Comparison of ENCODE assay signal across 20 mouse cellular contexts in genomic region chr2:114734861-114735569, GRCm38 (mm10).
DNase-seq lines count a peak whose midpoint lies in the region; ATAC-seq and TF ChIP-seq lines count a peak whose summit lies in the region.
"Had no signal": no experiment of that assay in that cellular context is flagged by ENCODE, and none has a peak within 500 bp of the region (broad histone marks: within the 10 kb centered on the region; RNA-seq: fewer than 3 reads in every experiment).

No protein-coding gene starts in this region.

- TF ChIP-seq CTCF in kidney, postnatal 0 days (IDR thresholded peaks at IDR 0.05; ENCODE audit: low read depth): no peak
- no peak for TF ChIP-seq CTCF in forebrain, postnatal 0 days (IDR thresholded peaks at IDR 0.05; ENCODE audit: low read depth)

- H3K36me3 ChIP-seq in embryonic facial prominence, embryonic 11.5 days (replicated peaks; ENCODE audit: control insufficient read depth, insufficient read depth, low read depth, low read length): no peaks in the 10 kb centered on the region
- H3K36me3 ChIP-seq in embryonic facial prominence, embryonic 10.5 days (replicated peaks): no peaks in the 10 kb centered on the region
- no peaks in the 10 kb centered on the region for H3K36me3 ChIP-seq in kidney, postnatal 0 days (ENCODE audit: insufficient read depth, low read length)
- H3K36me3 ChIP-seq in kidney, embryonic 16.5 days (ENCODE audit: insufficient read depth, low read length): no peaks in the 10 kb centered on the region
- no peaks in the 10 kb centered on the region for H3K36me3 ChIP-seq in forebrain, postnatal 0 days (ENCODE audit: insufficient read depth)
- H3K36me3 ChIP-seq: heart, embryonic 10.5 days; hindbrain, embryonic 13.5 days; limb, embryonic 12.5 days; midbrain, embryonic 12.5 days; stomach, embryonic 15.5 days had no signal

- H3K4me1 ChIP-seq in embryonic facial prominence, embryonic 11.5 days (ENCODE audit: control insufficient read depth, insufficient read depth, low read length): no peaks in the 10 kb centered on the region
- no peaks in the 10 kb centered on the region for H3K4me1 ChIP-seq in embryonic facial prominence, embryonic 10.5 days
- H3K4me1 ChIP-seq in kidney, postnatal 0 days (replicated peaks; ENCODE audit: insufficient read depth, low read length): no peaks in the 10 kb centered on the region
- H3K4me1 ChIP-seq in kidney, embryonic 16.5 days (ENCODE audit: insufficient read depth, low read length): 0 out of 2 replicates have a peak, but pooled peaks cover 4% of the 10 kb centered on the region
- 0 out of 2 replicates have a peak, but pooled peaks cover 2% of the 10 kb centered on the region for H3K4me1 ChIP-seq in forebrain, postnatal 0 days (ENCODE audit: insufficient read depth)
- H3K4me1 ChIP-seq: heart, embryonic 10.5 days; hindbrain, embryonic 13.5 days; limb, embryonic 12.5 days; midbrain, embryonic 12.5 days; stomach, embryonic 15.5 days had no signal

- no peak overlapping the region for H3K4me3 ChIP-seq in embryonic facial prominence, embryonic 11.5 days (ENCODE audit: low read depth, low read length)
- no peak overlapping the region for H3K4me3 ChIP-seq in embryonic facial prominence, embryonic 10.5 days
- H3K4me3 ChIP-seq in kidney, postnatal 0 days (replicated peaks; ENCODE audit: low read depth, low read length): no peak overlapping the region
- no peak overlapping the region for H3K4me3 ChIP-seq in kidney, embryonic 16.5 days (ENCODE audit: low read length)
- H3K4me3 ChIP-seq in forebrain, postnatal 0 days (ENCODE audit: low read depth, low read length): no peak overlapping the region
- H3K4me3 ChIP-seq: heart, embryonic 10.5 days; hindbrain, embryonic 13.5 days; limb, embryonic 12.5 days; midbrain, embryonic 12.5 days; stomach, embryonic 15.5 days had no signal

- 51% methylated on average over 4 of the region's 4 CpGs for WGBS in embryonic facial prominence, embryonic 11.5 days
- 64% methylated on average over 4 of the region's 4 CpGs for WGBS in embryonic facial prominence, embryonic 10.5 days
- WGBS in kidney, postnatal 0 days: 42% methylated on average over 4 of the region's 4 CpGs
- WGBS in kidney, embryonic 16.5 days: 56% methylated on average over 4 of the region's 4 CpGs
- 21% methylated on average over 4 of the region's 4 CpGs for WGBS in forebrain, postnatal 0 days

- H3K27ac ChIP-seq in embryonic facial prominence, embryonic 11.5 days (replicated peaks; ENCODE audit: low read depth, low read length): no peak overlapping the region
- H3K27ac ChIP-seq in embryonic facial prominence, embryonic 10.5 days (replicated peaks): no peak overlapping the region
- H3K27ac ChIP-seq in kidney, postnatal 0 days: no peak overlapping the region
- no peak overlapping the region for H3K27ac ChIP-seq in kidney, embryonic 16.5 days (ENCODE audit: low read length)
- H3K27ac ChIP-seq in forebrain, postnatal 0 days (ENCODE audit: low read depth, low read length): no peak overlapping the region; the same call in 1 of the 2 replicates
- H3K27ac ChIP-seq: heart, embryonic 10.5 days; hindbrain, embryonic 13.5 days; limb, embryonic 12.5 days; liver, embryonic 14.5 days; midbrain, embryonic 12.5 days; stomach, embryonic 15.5 days had no signal

- no peak for ATAC-seq in embryonic facial prominence, embryonic 11.5 days (replicated peaks; ENCODE audit: insufficient number of reproducible peaks, low FRiP score, low TSS enrichment, low read depth)
- no peak for ATAC-seq in kidney, postnatal 0 days (replicated peaks; ENCODE audit: low FRiP score, low read depth)
- ATAC-seq in kidney, embryonic 16.5 days (ENCODE audit: low FRiP score, low TSS enrichment): no peak
- peak; percentile 55; the same call in 1 of the 2 replicates for ATAC-seq in forebrain, postnatal 0 days
- ATAC-seq: activated CD4-positive, CD25-positive, alpha-beta regulatory T cell, adult 4 months had no signal

- H3K9ac ChIP-seq in embryonic facial prominence, embryonic 11.5 days (replicated peaks; ENCODE audit: low read length): no peak overlapping the region
- H3K9ac ChIP-seq in kidney, postnatal 0 days (ENCODE audit: low read depth, low read length): no peak overlapping the region
- no peak overlapping the region for H3K9ac ChIP-seq in kidney, embryonic 16.5 days (replicated peaks; ENCODE audit: low read length)
- H3K9ac ChIP-seq in forebrain, postnatal 0 days: no peak overlapping the region
- H3K9ac ChIP-seq: hindbrain, embryonic 13.5 days; limb, embryonic 12.5 days; liver, embryonic 14.5 days; midbrain, embryonic 12.5 days; stomach, embryonic 15.5 days had no signal

- intact Hi-C loops in left cerebral cortex, postnatal 14 days (cut with DNase I): no loop called here

- no peak overlapping the region for H3K4me2 ChIP-seq in embryonic facial prominence, embryonic 11.5 days (ENCODE audit: low read depth, low read length)
- H3K4me2 ChIP-seq in kidney, postnatal 0 days (ENCODE audit: low read length): no peak overlapping the region
- H3K4me2 ChIP-seq in kidney, embryonic 16.5 days (replicated peaks; ENCODE audit: low read depth, low read length): no peak overlapping the region
- no peak overlapping the region for H3K4me2 ChIP-seq in forebrain, postnatal 0 days (ENCODE audit: low read depth)
- H3K4me2 ChIP-seq: hindbrain, embryonic 13.5 days; limb, embryonic 12.5 days; midbrain, embryonic 12.5 days; stomach, embryonic 15.5 days had no signal

- peak; percentile 15 for DNase-seq in embryonic facial prominence, embryonic 11.5 days (ENCODE audit: low spot score)
- DNase-seq in embryonic facial prominence, embryonic 10.5 days (ENCODE audit: low spot score): no peak
- peak; percentile 15 for DNase-seq in kidney, postnatal 0 days (ENCODE audit: low spot score)
- DNase-seq in adipocyte (ENCODE audit: low spot score): peak; percentile 20
- peak; percentile 40 for DNase-seq in forebrain, postnatal 0 days
- no peak for DNase-seq in natural killer cell, adult 2 months (ENCODE audit: low spot score in 2 of 2)
- no peak for DNase-seq in left cerebral cortex, postnatal 14 days (ENCODE audit: low spot score in 2 of 2)
- DNase-seq: adrenal gland, postnatal 14 days; cerebellum, adult 11-12 months; cerebellum, postnatal 25 days; right cerebral cortex, postnatal 25 days; thymus, adult 2 months had no signal

- H3K9me3 ChIP-seq in embryonic facial prominence, embryonic 11.5 days (replicated peaks; ENCODE audit: control insufficient read depth, low read length): no peaks in the 10 kb centered on the region
- no peaks in the 10 kb centered on the region for H3K9me3 ChIP-seq in embryonic facial prominence, embryonic 10.5 days
- no peaks in the 10 kb centered on the region for H3K9me3 ChIP-seq in kidney, postnatal 0 days (replicated peaks; ENCODE audit: low read length)
- no peaks in the 10 kb centered on the region for H3K9me3 ChIP-seq in kidney, embryonic 16.5 days (ENCODE audit: low read length)
- no peaks in the 10 kb centered on the region for H3K9me3 ChIP-seq in forebrain, postnatal 0 days (ENCODE audit: low read length)
- H3K9me3 ChIP-seq: heart, embryonic 10.5 days; hindbrain, embryonic 13.5 days; limb, embryonic 12.5 days; midbrain, embryonic 12.5 days; stomach, embryonic 15.5 days had no signal

- no peaks in the 10 kb centered on the region for H3K27me3 ChIP-seq in embryonic facial prominence, embryonic 11.5 days (ENCODE audit: control insufficient read depth, insufficient read depth, low read length)
- no peaks in the 10 kb centered on the region for H3K27me3 ChIP-seq in embryonic facial prominence, embryonic 10.5 days (replicated peaks; ENCODE audit: low read depth, poor library complexity, severe bottlenecking)
- H3K27me3 ChIP-seq in kidney, postnatal 0 days (ENCODE audit: insufficient read depth, low read length): no peaks in the 10 kb centered on the region
- no peaks in the 10 kb centered on the region for H3K27me3 ChIP-seq in kidney, embryonic 16.5 days (ENCODE audit: insufficient read depth, low read length)
- H3K27me3 ChIP-seq in forebrain, postnatal 0 days (ENCODE audit: insufficient read depth, low read length): no peaks in the 10 kb centered on the region
- H3K27me3 ChIP-seq: hindbrain, embryonic 13.5 days; limb, embryonic 12.5 days; midbrain, embryonic 12.5 days; stomach, embryonic 15.5 days had no signal

Comparison
In these comparisons a context has a peak if more than half of its experiments do, and no peak if none do; other contexts are left out.
1. DNase-seq: peak in embryonic facial prominence, embryonic 11.5 days (single experiment), kidney, postnatal 0 days (single experiment), adipocyte (single experiment) and forebrain, postnatal 0 days (single experiment); none in embryonic facial prominence, embryonic 10.5 days (single experiment), natural killer cell, adult 2 months (0 of 2) and left cerebral cortex, postnatal 14 days (0 of 2).